Mouse (Mus musculus): ENCODE measurements around the gene Gm29582.
"Not testable (repeated sequence)": the region's sequence is repeated elsewhere in the genome, so short reads cannot be mapped to it uniquely, and the experiment has no call there.

Gm29582 gene

GRCm38 (mm10) chrY:30738461-30738860 lies at the start of gene Gm29582:
Gene Gm29582 (minus strand): TSS chrY:30738561.
- not testable (repeated sequence) for DNase-seq (ENCODE audit: low read depth, low spot score)

Data from A20 (cell line).